Mouse (Mus musculus) limb, embryonic 13.5 days (tissue): ENCODE measurements at regions not wholly inside any gene's neighbourhood (a gene's known extent, or its start where the extent isn't known, plus 50 kb on each side); places are given as distances from the start of the nearest gene placed in this dataset.

Source experiments
- ATAC-seq: fragments of 200-750 bp; cut with Nextera tagmentation; 2 replicates; pipeline ENCODE4 v1.8.0; 2017; ENCODE audit warnings: low read depth, moderate number of reproducible peaks, moderate TSS enrichment; ENCODE audit not compliant: low FRiP score
- H3K27ac ChIP-seq: fragments of 300-500 bp; sonication (generic); 2 replicates; pipeline ENCODE4 v1.5.1; 2015; ENCODE audit warnings: inconsistent platforms, mild to moderate bottlenecking, moderate library complexity
- H3K27me3 ChIP-seq: fragments of 300-500 bp; sonication (generic); 2 replicates; pipeline ENCODE4 v1.6.1; 2015; ENCODE audit warnings: mild to moderate bottlenecking, inconsistent platforms
- H3K36me3 ChIP-seq: fragments of 300-500 bp; sonication (generic); 2 replicates; pipeline ENCODE4 v1.6.1; 2015; ENCODE audit warnings: inconsistent platforms, mild to moderate bottlenecking, moderate library complexity
- H3K4me1 ChIP-seq: fragments of 300-500 bp; sonication (generic); 2 replicates; pipeline ENCODE4 v1.6.1; 2015; ENCODE audit warnings: inconsistent platforms
- H3K4me2 ChIP-seq: fragments of 300-500 bp; sonication (generic); replicated peaks from 2 replicates; pipeline ENCODE4 v1.6.1; 2015; ENCODE audit warnings: inconsistent platforms, mild to moderate bottlenecking, moderate library complexity
- H3K4me3 ChIP-seq: fragments of 300-500 bp; sonication (generic); 2 replicates; pipeline ENCODE4 v1.5.1; 2015; ENCODE audit warnings: moderate library complexity, mild to moderate bottlenecking, inconsistent platforms
- H3K9ac ChIP-seq: fragments of 300-500 bp; sonication (generic); 2 replicates; pipeline ENCODE4 v1.6.1; 2015; ENCODE audit warnings: mild to moderate bottlenecking, inconsistent platforms
- H3K9me3 ChIP-seq: fragments of 300-500 bp; sonication (generic); 2 replicates; pipeline ENCODE4 v1.6.1; 2016; ENCODE audit warnings: inconsistent platforms
- WGBS: fragments of 180-500 bp; shearing (Covaris S2); methylation state at CpG from one replicate; pipeline ENCODE4 v1.1.7; 2015; 5-methylcytosine and 5-hydroxymethylcytosine counted together

DNA sequence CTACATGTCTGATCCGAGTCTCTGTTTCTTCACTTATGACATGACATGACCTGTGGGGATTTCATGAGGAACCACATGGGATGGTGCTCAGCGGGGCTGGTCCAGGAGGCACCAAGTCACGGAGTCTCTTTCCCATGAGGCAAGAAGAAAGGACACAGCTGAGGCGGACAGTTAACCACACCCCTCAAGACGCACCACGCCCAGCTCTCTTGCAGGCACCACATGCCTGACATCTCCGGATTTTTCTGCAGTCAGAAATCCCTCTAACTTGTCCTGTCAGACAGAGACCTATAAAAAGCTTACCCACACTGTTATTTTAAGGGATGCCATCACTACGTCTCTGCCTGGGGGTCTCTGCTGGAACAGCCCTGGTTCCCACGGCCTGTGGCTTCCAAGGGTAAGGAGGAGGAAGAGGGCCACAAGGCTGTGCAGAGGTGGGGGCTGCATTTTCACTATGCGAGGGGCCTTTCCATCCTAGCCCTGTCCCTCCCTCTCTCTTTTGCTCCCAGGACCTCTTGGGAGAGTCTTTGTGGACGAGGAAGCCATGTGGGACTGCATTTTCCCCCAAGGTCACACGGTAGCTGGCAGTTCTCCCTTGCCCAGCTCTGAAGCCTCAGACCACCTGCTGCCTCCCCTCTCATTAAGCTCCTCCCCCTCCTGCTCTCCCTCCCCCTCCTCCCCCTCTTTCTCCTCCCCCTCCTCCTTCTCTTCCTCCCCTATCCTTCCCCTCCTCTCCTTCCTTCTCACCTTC, 154.6 kb upstream of the Gm26897 start:
- ATAC-seq: no peak; the same call in 1 of the 2 replicates
- Histone ChIP-seq H3K4me1 (peaks cover 70% of the 10 kb centered on the region), H3K27me3 (peaks cover 6% of the 10 kb centered on the region), H3K4me3 (no peak overlapping the region), H3K4me2 (peak overlapping the region; percentile 7; the same call in 1 of the 2 replicates), H3K9ac (0 out of 2 replicates have a peak overlapping the region, but pooled peaks have one; percentile 39), H3K27ac (peak overlapping the region; percentile 86; the same call in 1 of the 2 replicates), H3K36me3 (no peaks in the 10 kb centered on the region), H3K9me3 (no peaks in the 10 kb centered on the region)
- 15% methylated on average over 12 of the region's 12 CpGs for WGBS

DNA sequence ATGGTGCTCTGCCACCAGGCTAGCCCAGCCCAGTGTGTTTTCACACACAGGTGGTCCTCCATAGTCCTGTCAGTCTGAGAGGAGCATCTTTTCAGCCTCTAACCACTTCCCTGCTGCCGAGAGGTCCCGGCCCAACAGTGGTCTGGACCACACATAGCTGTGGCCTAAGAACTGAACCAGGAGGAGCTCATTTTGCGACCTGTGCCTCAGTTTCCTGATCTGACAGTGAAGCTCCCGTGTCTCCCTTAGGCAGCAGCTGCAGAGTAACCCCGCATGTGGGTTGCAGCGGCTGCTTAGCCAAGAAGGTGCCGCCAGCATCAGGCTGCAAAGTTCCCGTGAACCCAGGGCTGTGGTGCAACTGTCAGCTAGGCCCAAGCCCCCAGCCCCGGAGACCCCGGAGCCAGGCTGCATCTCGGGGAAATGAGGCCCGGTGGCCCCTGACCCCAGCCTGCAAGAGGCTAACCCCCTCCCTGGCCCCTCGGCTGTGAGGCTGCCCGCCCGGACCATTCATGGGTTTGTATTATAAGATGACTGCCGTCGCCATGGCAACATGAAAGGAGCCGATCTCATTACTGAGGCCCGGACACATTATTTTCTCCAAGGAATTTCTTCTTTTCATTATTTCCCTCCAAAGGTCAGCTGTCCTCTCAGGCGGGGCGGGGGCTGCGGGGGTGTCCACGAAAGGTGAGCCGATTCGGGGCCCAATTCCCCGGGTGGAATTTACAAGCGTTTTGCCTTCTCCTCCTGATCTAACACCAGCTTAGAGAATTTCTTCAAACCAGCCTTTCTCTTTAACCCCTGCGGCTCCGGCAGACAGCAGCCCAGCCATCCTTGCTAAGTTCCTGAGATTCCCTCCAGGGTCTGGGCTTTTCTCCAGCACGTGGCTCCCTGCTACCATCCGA, 152.6 kb upstream of the Gm26897 start:
- Histone ChIP-seq H3K4me1 (peaks cover 55% of the 10 kb centered on the region), H3K4me2 (peak overlapping the region; percentile 66), H3K4me3 (peak overlapping the region; percentile 38), H3K27me3 (no peaks in the 10 kb centered on the region; the same call in 1 of the 2 replicates), H3K9me3 (no peaks in the 10 kb centered on the region), H3K36me3 (no peaks in the 10 kb centered on the region), H3K27ac (peak overlapping the region; percentile 39; the same call in 1 of the 2 replicates), H3K9ac (peak overlapping the region; percentile 40)
- ATAC-seq: peak; percentile 51; the same call in 1 of the 2 replicates
- 4% methylated on average over 31 of the region's 31 CpGs for WGBS

DNA sequence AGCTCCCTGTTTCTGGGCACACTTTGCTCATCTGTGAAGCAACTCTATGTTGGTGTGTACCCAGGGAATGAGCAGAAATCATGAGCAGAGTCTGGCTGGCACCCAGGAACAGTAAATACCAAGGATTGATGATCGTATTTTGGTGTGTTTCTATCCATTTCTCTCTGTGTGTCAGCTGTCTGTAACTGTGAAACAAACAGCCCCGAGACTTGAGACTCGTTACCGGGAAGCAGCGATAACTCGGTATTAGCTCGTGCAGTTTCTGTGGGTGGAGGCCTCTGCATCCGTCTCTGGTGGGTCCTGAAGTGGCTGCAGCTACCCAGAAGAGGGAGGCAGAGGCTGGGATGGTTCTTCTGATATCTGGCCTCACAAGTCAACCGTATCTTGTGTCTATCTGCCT, 151.7 kb upstream of the Gm26897 start:
- no peak for ATAC-seq
- Histone ChIP-seq H3K27me3 (no peaks in the 10 kb centered on the region; the same call in 1 of the 2 replicates), H3K9me3 (no peaks in the 10 kb centered on the region), H3K4me2 (peak overlapping the region; percentile 66), H3K27ac (no peak overlapping the region), H3K4me3 (peak overlapping the region; percentile 38), H3K4me1 (peaks cover 52% of the 10 kb centered on the region), H3K9ac (peak overlapping the region; percentile 40), H3K36me3 (no peaks in the 10 kb centered on the region)
- 37% methylated on average over 9 of the region's 9 CpGs for WGBS

DNA sequence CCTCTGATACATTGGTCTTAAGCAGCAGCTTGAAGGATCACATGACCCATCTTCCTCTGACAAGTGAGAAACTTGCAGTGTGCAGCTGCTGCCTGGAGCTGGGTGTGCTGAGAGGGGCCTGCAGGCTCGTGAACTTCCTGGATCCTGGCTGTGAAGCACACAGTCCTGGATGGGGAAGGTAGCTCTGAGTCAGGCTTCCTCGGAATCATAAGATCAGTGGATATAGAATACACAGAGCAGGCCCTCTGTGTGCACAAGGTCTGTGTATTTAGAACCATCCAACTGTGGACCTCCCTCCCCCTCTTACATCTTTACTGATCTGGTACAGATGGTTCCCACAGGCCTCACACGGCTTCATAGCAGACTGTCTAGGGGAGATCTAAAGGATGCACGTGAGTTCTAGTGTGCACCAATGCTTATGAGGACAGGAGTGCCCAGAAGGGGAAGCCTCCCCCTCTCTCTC, 143.1 kb upstream of the Gm26897 start:
- no peak overlapping the region for H3K4me3 ChIP-seq
- peak overlapping the region; percentile 72 for H3K27ac ChIP-seq
- H3K27me3 ChIP-seq: no peaks in the 10 kb centered on the region
- peak; percentile 81; the same call in 1 of the 2 replicates for ATAC-seq
- H3K4me1 ChIP-seq: peaks cover 10% of the 10 kb centered on the region
- peak overlapping the region; percentile 31; the same call in 1 of the 2 replicates for H3K9ac ChIP-seq
- H3K4me2 ChIP-seq: no peak overlapping the region
- no peaks in the 10 kb centered on the region for H3K9me3 ChIP-seq
- 12% methylated on average over 4 of the region's 4 CpGs for WGBS
- no peaks in the 10 kb centered on the region for H3K36me3 ChIP-seq

DNA sequence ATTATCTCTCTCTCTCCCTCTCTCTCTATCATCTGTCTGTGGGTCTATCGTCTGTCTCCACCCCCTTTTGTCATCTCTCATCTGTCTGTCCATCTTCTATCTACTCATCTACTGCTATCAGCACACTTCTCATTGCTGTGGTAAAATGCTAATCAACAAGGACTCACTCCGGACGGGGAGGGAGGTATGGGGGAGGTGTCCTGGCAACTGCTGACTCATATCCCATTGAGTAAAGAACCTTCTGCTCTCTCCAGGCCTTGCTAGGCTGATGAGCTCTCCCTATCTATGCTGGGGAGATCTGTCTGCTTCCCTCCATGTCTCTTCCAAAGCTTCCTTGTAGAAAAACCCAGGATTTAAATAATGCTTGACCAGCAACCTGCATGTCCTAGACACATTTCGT, 140.9 kb upstream of the Gm26897 start:
- H3K9ac ChIP-seq: no peak overlapping the region
- H3K4me1 ChIP-seq: peaks cover 12% of the 10 kb centered on the region
- no peak overlapping the region for H3K4me3 ChIP-seq
- WGBS: 80% methylated on average over 4 of the region's 4 CpGs
- no peaks in the 10 kb centered on the region for H3K27me3 ChIP-seq
- no peaks in the 10 kb centered on the region for H3K9me3 ChIP-seq
- H3K36me3 ChIP-seq: no peaks in the 10 kb centered on the region
- no peak overlapping the region for H3K4me2 ChIP-seq
- H3K27ac ChIP-seq: no peak overlapping the region
- no peak for ATAC-seq

DNA sequence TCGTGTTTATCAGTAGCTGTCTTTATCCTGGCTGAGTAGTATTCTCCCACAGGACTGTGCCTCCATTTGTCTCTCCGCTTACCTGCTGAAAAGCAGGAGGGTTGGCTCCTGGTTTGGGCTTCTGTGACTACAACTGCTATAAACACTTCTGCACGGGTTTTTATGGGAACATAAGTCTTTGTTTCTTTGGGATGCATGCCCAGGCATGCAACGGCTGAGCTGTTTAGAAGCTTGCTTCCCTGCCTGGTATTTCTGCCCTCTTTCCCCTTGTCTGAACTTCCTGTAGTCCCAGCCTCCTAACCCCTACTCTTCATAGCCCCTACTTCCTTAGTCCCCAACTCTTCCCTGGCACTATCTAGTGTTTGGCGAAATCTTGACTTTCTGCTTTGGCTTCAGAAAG, 139.6 kb upstream of the Gm26897 start:
- H3K4me1 ChIP-seq: peaks cover 19% of the 10 kb centered on the region
- no peak overlapping the region for H3K4me2 ChIP-seq
- no peak for ATAC-seq
- H3K9ac ChIP-seq: no peak overlapping the region
- no peaks in the 10 kb centered on the region for H3K27me3 ChIP-seq
- no peak overlapping the region for H3K4me3 ChIP-seq
- no peaks in the 10 kb centered on the region for H3K9me3 ChIP-seq
- H3K36me3 ChIP-seq: no peaks in the 10 kb centered on the region
- H3K27ac ChIP-seq: no peak overlapping the region
- 62% methylated on average over 5 of the region's 5 CpGs for WGBS

DNA sequence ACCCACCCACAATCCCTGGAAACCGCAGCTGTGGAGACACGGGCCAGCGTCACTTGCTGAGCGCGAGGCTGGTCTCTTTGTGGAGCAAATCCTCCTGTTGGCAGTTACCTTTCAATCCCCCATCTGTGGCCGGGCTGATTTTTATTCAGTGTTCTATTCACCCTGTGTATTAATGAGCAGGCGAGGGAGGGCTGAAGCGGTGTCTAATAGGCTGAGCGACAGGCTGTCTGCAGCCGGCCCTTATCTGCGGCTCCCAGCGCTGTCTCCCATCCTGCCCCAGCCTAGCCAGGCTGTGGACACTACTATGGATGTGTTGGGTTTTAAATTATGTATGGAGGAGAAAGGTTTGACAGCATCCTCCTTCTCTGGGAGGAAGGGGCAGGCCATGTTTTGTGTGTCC, 138.3 kb upstream of the Gm26897 start:
- H3K27me3 ChIP-seq: no peaks in the 10 kb centered on the region
- WGBS: 67% methylated on average over 12 of the region's 12 CpGs
- H3K4me2 ChIP-seq: no peak overlapping the region
- no peaks in the 10 kb centered on the region for H3K36me3 ChIP-seq
- ATAC-seq: no peak
- H3K27ac ChIP-seq: peak overlapping the region; percentile 28; the same call in 1 of the 2 replicates
- no peaks in the 10 kb centered on the region for H3K9me3 ChIP-seq
- H3K4me1 ChIP-seq: peaks cover 16% of the 10 kb centered on the region
- H3K9ac ChIP-seq: no peak overlapping the region; the same call in 1 of the 2 replicates
- no peak overlapping the region for H3K4me3 ChIP-seq

DNA sequence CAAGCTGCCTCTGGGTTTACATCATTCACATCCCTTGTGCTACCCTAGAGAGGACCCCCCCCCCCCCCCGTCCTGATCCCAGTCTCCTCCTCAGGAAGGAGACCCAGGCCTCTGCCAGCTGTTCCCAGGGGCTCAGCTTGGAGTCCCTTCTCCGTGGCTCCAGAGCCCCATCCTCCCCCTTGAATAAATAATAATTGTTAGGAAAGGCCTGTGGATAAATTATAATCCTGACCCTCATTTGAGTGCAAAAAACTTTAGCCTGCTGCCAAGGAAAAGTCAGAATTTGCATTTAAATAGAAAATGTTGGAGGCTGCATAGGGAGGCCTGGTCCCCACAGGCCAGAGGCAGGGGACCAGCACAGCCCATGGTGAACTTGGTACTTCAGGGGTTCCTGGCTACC, 136.0 kb upstream of the Gm26897 start:
- WGBS: 31% methylated on average over 2 of the region's 2 CpGs
- Histone ChIP-seq H3K36me3 (no peaks in the 10 kb centered on the region), H3K9me3 (no peaks in the 10 kb centered on the region), H3K27ac (no peak overlapping the region), H3K27me3 (no peaks in the 10 kb centered on the region), H3K4me3 (no peak overlapping the region), H3K4me1 (peaks cover 29% of the 10 kb centered on the region), H3K4me2 (no peak overlapping the region), H3K9ac (no peak overlapping the region)
- ATAC-seq: no peak

DNA sequence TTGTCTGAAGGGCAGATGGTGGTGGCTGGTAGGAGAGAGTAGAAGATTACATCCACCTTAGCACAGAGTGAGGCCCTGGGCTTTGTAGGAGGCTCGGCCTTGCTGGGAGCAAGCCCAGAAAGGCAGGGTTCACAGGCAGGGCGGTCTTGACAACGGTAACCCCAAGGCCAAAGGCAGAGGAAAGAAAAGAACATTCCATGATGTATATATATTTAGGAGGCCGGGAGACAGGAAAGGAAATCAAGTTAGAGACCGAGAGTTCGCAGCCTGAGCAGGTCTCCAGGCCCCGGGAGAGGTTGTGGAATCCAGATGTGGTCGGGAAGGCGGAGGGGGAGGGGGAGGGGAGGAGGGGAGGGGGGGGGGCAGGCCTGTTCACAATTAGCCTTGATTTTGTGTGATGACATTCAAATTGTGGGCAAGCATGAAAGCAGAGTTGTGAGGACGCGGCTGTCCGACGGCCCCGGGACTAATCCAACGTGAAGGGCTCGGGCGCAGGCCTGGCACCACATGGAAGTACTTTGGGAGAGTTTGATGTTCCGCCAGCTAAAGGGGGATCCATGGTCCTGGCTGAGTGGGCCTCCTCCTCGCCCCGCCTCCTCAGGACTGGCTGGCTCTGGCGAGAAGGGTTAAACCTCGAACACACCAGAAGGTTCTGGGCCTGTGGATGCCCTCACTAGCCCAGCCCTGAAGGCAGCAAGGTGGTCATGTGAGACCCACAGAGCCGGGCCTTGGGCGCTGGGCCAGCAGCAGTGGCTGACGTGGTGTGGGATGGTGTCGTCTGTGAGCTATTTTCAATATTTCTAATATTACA, 131.8 kb upstream of the Gm26897 start:
- Histone ChIP-seq H3K9me3 (no peaks in the 10 kb centered on the region), H3K27ac (peak overlapping the region; percentile 87), H3K4me3 (no peak overlapping the region), H3K27me3 (no peaks in the 10 kb centered on the region), H3K9ac (no peak overlapping the region), H3K36me3 (no peaks in the 10 kb centered on the region), H3K4me1 (peaks cover 33% of the 10 kb centered on the region), H3K4me2 (peak overlapping the region; percentile 25; the same call in 1 of the 2 replicates)
- ATAC-seq: peak; percentile 83
- 15% methylated on average over 23 of the region's 26 CpGs for WGBS

DNA sequence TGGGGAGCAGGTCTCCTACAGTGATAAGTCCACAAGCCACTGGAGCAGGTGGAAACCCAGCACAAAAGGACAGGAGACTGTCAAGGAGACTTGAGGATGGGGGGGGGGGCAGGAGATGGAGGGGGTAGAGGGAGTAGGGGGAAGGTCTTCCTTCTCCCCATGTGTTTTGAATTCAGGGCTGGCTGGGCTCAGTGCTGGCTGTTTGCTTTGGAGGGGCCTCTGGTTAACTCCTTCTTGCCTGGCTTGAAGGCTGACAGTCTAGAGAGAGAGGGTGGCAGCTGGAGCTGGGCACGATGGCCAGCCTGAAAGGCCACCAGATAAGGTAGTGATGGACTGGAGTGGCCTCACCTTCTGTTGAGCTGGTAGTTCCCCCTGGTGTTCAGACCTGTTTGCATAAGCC, 120.0 kb upstream of the Gm26897 start:
- ATAC-seq: no peak
- Histone ChIP-seq H3K4me2 (no peak overlapping the region), H3K9ac (no peak overlapping the region), H3K36me3 (no peaks in the 10 kb centered on the region), H3K4me3 (no peak overlapping the region), H3K27me3 (no peaks in the 10 kb centered on the region), H3K27ac (no peak overlapping the region), H3K9me3 (0 out of 2 replicates have a peak, but pooled peaks cover 3% of the 10 kb centered on the region), H3K4me1 (peaks cover 27% of the 10 kb centered on the region)
- WGBS: 50% methylated on average over 1 of the region's 1 CpGs

DNA sequence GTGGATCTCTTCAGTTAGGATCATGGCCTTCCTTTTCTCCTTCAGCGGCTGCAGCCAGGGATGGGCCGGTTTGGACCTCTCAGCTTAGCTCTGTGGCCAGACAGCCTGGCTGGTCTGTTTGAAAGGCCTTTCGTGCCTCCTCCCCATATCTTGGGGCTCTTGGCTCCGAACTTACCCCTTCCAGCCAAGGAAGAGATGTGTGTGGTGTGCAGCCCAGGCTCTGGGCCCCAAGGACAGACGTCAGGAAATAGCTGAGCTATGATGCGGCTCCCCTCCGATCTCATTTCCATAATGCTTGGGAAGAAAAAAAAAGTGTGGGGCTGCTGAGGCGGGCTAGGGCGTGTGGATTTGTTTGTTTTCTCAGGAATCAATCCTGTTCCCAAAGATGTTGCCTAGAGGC, 113.8 kb upstream of the Gm26897 start:
- no peak overlapping the region for H3K4me3 ChIP-seq
- 41% methylated on average over 9 of the region's 9 CpGs for WGBS
- H3K36me3 ChIP-seq: no peaks in the 10 kb centered on the region
- no peak overlapping the region for H3K4me2 ChIP-seq
- peak; percentile 49 for ATAC-seq
- H3K9me3 ChIP-seq: no peaks in the 10 kb centered on the region
- H3K4me1 ChIP-seq: peaks cover 32% of the 10 kb centered on the region
- H3K27ac ChIP-seq: 0 out of 2 replicates have a peak overlapping the region, but pooled peaks have one; percentile 1
- H3K27me3 ChIP-seq: no peaks in the 10 kb centered on the region
- H3K9ac ChIP-seq: no peak overlapping the region
